Mouse (Mus musculus): ENCODE results near the gene Mphosph9. TPM values are rescaled to one million over a fixed set of nuclear protein-coding genes. Genes with fewer than 3 reads are reported as not detected.

Gene Mphosph9
- polyA plus RNA-seq, 1 experiment from 2014 or later, result 3.0 TPM

- H3K27ac ChIP-seq (ENCODE audit: low read depth), result no peak overlapping the region
- TF ChIP-seq EP300 (IDR thresholded peaks at IDR 0.05; ENCODE audit: low read depth) (no peak), CTCF (IDR thresholded peaks at IDR 0.05; ENCODE audit: low read depth) (no peak)
Observed at GRCm38 (mm10) chr5:124206481-124207038, 121.2 kb downstream of the Mphosph9 start.

GRCm38 (mm10) chr5:124205809-124206380 lies 121.9 kb downstream of the Mphosph9 start:
- Histone ChIP-seq H3K27me3 (ENCODE audit: insufficient read depth, low read length) (no peaks in the 10 kb centered on the region), H3K36me3 (replicated peaks; ENCODE audit: insufficient read depth, low read length) (0 out of 2 replicates have a peak, but pooled peaks cover 2% of the 10 kb centered on the region), H3K27ac (ENCODE audit: low read depth) (no peak overlapping the region), H3K9ac (replicated peaks) (no peak overlapping the region), H3K4me3 (ENCODE audit: low read depth, low read length) (no peak overlapping the region), H3K4me1 (ENCODE audit: insufficient read depth) (peaks cover 33% of the 10 kb centered on the region), H3K4me2 (ENCODE audit: low read depth, low read length) (no peak overlapping the region), H3K9me3 (ENCODE audit: low read length) (no peaks in the 10 kb centered on the region)
- DNase-seq, result no peak
- 70% methylated on average over 5 of the region's 5 CpGs for WGBS (ENCODE audit: insufficient replicate concordance)
- no peak for ATAC-seq
- TF ChIP-seq CTCF (IDR thresholded peaks at IDR 0.05; ENCODE audit: low read depth) (no peak), EP300 (IDR thresholded peaks at IDR 0.05; ENCODE audit: low read depth) (no peak)

More at GRCm38 (mm10) chr5:124206481-124207038, 121.2 kb downstream of the Mphosph9 start:
- 74% methylated on average over 13 of the region's 13 CpGs for WGBS (ENCODE audit: insufficient replicate concordance)
- Histone ChIP-seq H3K36me3 (replicated peaks; ENCODE audit: insufficient read depth, low read length) (0 out of 2 replicates have a peak, but pooled peaks cover 2% of the 10 kb centered on the region), H3K27me3 (ENCODE audit: insufficient read depth, low read length) (no peaks in the 10 kb centered on the region), H3K4me2 (ENCODE audit: low read depth, low read length) (no peak overlapping the region), H3K4me1 (ENCODE audit: insufficient read depth) (peaks cover 33% of the 10 kb centered on the region), H3K9me3 (ENCODE audit: low read length) (no peaks in the 10 kb centered on the region), H3K9ac (replicated peaks) (no peak overlapping the region), H3K4me3 (ENCODE audit: low read depth, low read length) (no peak overlapping the region)
- ATAC-seq (peak; percentile 20), DNase-seq (no peak)

GRCm38 (mm10) chr5:124205211-124205610 lies 122.6 kb downstream of the Mphosph9 start:
- Histone ChIP-seq H3K4me2 (ENCODE audit: low read depth, low read length) (no peak overlapping the region), H3K4me3 (ENCODE audit: low read depth, low read length) (no peak overlapping the region), H3K9me3 (ENCODE audit: low read length) (no peaks in the 10 kb centered on the region), H3K36me3 (replicated peaks; ENCODE audit: insufficient read depth, low read length) (0 out of 2 replicates have a peak, but pooled peaks cover 2% of the 10 kb centered on the region), H3K4me1 (ENCODE audit: insufficient read depth) (peaks cover 37% of the 10 kb centered on the region), H3K9ac (replicated peaks) (0 out of 2 replicates have a peak overlapping the region, but pooled peaks have one; percentile 13), H3K27me3 (ENCODE audit: insufficient read depth, low read length) (no peaks in the 10 kb centered on the region), H3K27ac (ENCODE audit: low read depth) (no peak overlapping the region)
- no peak for ATAC-seq
- TF ChIP-seq CTCF (IDR thresholded peaks at IDR 0.05; ENCODE audit: low read depth), result no peak
- TF ChIP-seq EP300 (IDR thresholded peaks at IDR 0.05; ENCODE audit: low read depth), result no peak
- DNase-seq, result no peak
- WGBS (ENCODE audit: insufficient replicate concordance), result 77% methylated on average over 9 of the region's 9 CpGs

- Histone ChIP-seq H3K4me1 (ENCODE audit: insufficient read depth) (peaks cover 44% of the 10 kb centered on the region), H3K27ac (ENCODE audit: low read depth) (0 out of 2 replicates have a peak overlapping the region, but pooled peaks have one; percentile 11), H3K27me3 (ENCODE audit: insufficient read depth, low read length) (no peaks in the 10 kb centered on the region), H3K9ac (replicated peaks) (no peak overlapping the region), H3K4me3 (ENCODE audit: low read depth, low read length) (no peak overlapping the region), H3K4me2 (ENCODE audit: low read depth, low read length) (no peak overlapping the region), H3K9me3 (ENCODE audit: low read length) (no peaks in the 10 kb centered on the region), H3K36me3 (replicated peaks; ENCODE audit: insufficient read depth, low read length) (no peaks in the 10 kb centered on the region)
- WGBS (ENCODE audit: insufficient replicate concordance), result 62% methylated on average over 9 of the region's 9 CpGs
- DNase-seq (no peak), ATAC-seq (no peak)
- TF ChIP-seq EP300 (IDR thresholded peaks at IDR 0.05; ENCODE audit: low read depth) (peak; percentile 59; the same call in 1 of the 2 replicates), CTCF (IDR thresholded peaks at IDR 0.05; ENCODE audit: low read depth) (no peak)
Observed at GRCm38 (mm10) chr5:124204127-124204794, 123.5 kb downstream of the Mphosph9 start.

GRCm38 (mm10) chr5:124203251-124203650 lies 124.5 kb downstream of the Mphosph9 start:
- Histone ChIP-seq H3K36me3 (replicated peaks; ENCODE audit: insufficient read depth, low read length) (no peaks in the 10 kb centered on the region), H3K4me2 (ENCODE audit: low read depth, low read length) (peak overlapping the region; percentile 47), H3K9ac (replicated peaks) (peak overlapping the region; percentile 34; the same call in 1 of the 2 replicates), H3K27ac (ENCODE audit: low read depth) (peak overlapping the region; percentile 39; the same call in 1 of the 2 replicates), H3K27me3 (ENCODE audit: insufficient read depth, low read length) (no peaks in the 10 kb centered on the region), H3K4me3 (ENCODE audit: low read depth, low read length) (no peak overlapping the region), H3K9me3 (ENCODE audit: low read length) (no peaks in the 10 kb centered on the region), H3K4me1 (ENCODE audit: insufficient read depth) (peaks cover 46% of the 10 kb centered on the region)
- WGBS (ENCODE audit: insufficient replicate concordance), result 65% methylated on average over 4 of the region's 4 CpGs
- DNase-seq (no peak), ATAC-seq (peak; percentile 43; the same call in 1 of the 2 replicates)
- TF ChIP-seq CTCF (IDR thresholded peaks at IDR 0.05; ENCODE audit: low read depth) (no peak), EP300 (IDR thresholded peaks at IDR 0.05; ENCODE audit: low read depth) (no peak)

GRCm38 (mm10) chr5:124202071-124202470 lies 125.7 kb downstream of the Mphosph9 start:
- DNase-seq (no peak), ATAC-seq (no peak)
- Histone ChIP-seq H3K9ac (replicated peaks) (no peak overlapping the region; the same call in 1 of the 2 replicates), H3K4me2 (ENCODE audit: low read depth, low read length) (0 out of 2 replicates have a peak overlapping the region, but pooled peaks have one; percentile 9), H3K27me3 (ENCODE audit: insufficient read depth, low read length) (no peaks in the 10 kb centered on the region), H3K27ac (ENCODE audit: low read depth) (no peak overlapping the region), H3K9me3 (ENCODE audit: low read length) (no peaks in the 10 kb centered on the region), H3K4me3 (ENCODE audit: low read depth, low read length) (no peak overlapping the region), H3K36me3 (replicated peaks; ENCODE audit: insufficient read depth, low read length) (no peaks in the 10 kb centered on the region), H3K4me1 (ENCODE audit: insufficient read depth) (peaks cover 40% of the 10 kb centered on the region)
- WGBS (ENCODE audit: insufficient replicate concordance), result 68% methylated on average over 4 of the region's 4 CpGs
- no peak for TF ChIP-seq CTCF (IDR thresholded peaks at IDR 0.05; ENCODE audit: low read depth)
- no peak for TF ChIP-seq EP300 (IDR thresholded peaks at IDR 0.05; ENCODE audit: low read depth)

All from liver, postnatal 0 days (tissue).